Mouse (Mus musculus): Measurements from ENCODE around the gene Acvr1b. TPM values are rescaled to one million over a fixed set of nuclear protein-coding genes. Genes with fewer than 3 reads are reported as not detected.

Gene Acvr1b
- polyA plus RNA-seq, 1 experiment from 2014 or later, result 4.2 TPM

- DNase-seq (ENCODE audit: low spot score), result no peak
- WGBS, result 36% methylated on average over 5 of the region's 5 CpGs
- peaks cover 19% of the 10 kb centered on the region for H3K4me1 ChIP-seq (replicated peaks; ENCODE audit: control insufficient read depth, insufficient read depth, low read length)
- no peak for ATAC-seq (replicated peaks; ENCODE audit: low FRiP score)
- H3K4me2 ChIP-seq, result no peak overlapping the region
- no peak overlapping the region for H3K9ac ChIP-seq (ENCODE audit: low read depth, low read length)
- no peaks in the 10 kb centered on the region for H3K27me3 ChIP-seq (replicated peaks; ENCODE audit: control insufficient read depth, insufficient read depth, low read length)
- H3K4me3 ChIP-seq (ENCODE audit: low read depth, low read length), result no peak overlapping the region
- no peaks in the 10 kb centered on the region for H3K9me3 ChIP-seq (ENCODE audit: control insufficient read depth, low read length)
- H3K27ac ChIP-seq (ENCODE audit: low read depth, low read length), result peak overlapping the region; percentile 34; the same call in 1 of the 2 replicates
- no peaks in the 10 kb centered on the region for H3K36me3 ChIP-seq (ENCODE audit: control insufficient read depth, insufficient read depth, low read length)
Observed at GRCm38 (mm10) chr15:101248029-101248710, 74.3 kb downstream of the Acvr1b start.

DNA sequence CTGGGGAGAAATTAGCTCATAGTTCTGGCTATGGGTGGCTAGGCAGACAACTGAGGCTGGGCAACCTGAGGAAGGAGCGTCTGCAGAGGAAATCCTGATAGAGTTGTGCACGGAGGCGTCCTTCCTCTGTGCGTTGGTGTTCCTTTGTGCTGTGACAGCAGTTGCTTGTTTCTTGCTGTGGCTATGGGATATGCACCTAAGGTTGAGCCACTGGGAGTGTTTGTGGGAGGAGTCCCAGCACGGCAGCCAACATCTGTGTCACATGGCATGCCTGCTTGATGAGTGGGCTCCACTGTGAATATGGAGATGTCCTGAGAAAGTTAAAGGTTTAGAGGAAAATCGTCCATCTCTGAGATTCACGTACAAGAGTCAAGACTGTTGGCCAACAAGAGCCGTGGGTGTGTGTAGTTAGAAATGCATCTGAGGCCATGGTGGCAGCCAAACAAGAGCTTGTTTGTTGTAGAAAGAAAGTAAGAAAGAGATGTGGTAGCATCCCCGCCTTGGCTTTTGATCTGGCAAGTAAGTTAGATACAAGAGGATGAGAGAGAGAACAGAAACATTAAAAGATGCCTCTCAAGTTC lies 76.4 kb downstream of the Acvr1b start:
- Histone ChIP-seq H3K4me1 (replicated peaks; ENCODE audit: control insufficient read depth, insufficient read depth, low read length) (peaks cover 24% of the 10 kb centered on the region), H3K4me2 (no peak overlapping the region), H3K36me3 (ENCODE audit: control insufficient read depth, insufficient read depth, low read length) (no peaks in the 10 kb centered on the region), H3K27me3 (replicated peaks; ENCODE audit: control insufficient read depth, insufficient read depth, low read length) (peaks cover 10% of the 10 kb centered on the region), H3K9ac (ENCODE audit: low read depth, low read length) (no peak overlapping the region), H3K4me3 (ENCODE audit: low read depth, low read length) (no peak overlapping the region), H3K27ac (ENCODE audit: low read depth, low read length) (no peak overlapping the region), H3K9me3 (ENCODE audit: control insufficient read depth, low read length) (no peaks in the 10 kb centered on the region)
- 63% methylated on average over 9 of the region's 9 CpGs for WGBS
- ATAC-seq (replicated peaks; ENCODE audit: low FRiP score) (no peak), DNase-seq (ENCODE audit: low spot score) (no peak)

- Histone ChIP-seq H3K4me1 (replicated peaks; ENCODE audit: control insufficient read depth, insufficient read depth, low read length) (peaks cover 14% of the 10 kb centered on the region; the same call in 1 of the 2 replicates), H3K4me3 (ENCODE audit: low read depth, low read length) (no peak overlapping the region), H3K4me2 (no peak overlapping the region), H3K27ac (ENCODE audit: low read depth, low read length) (no peak overlapping the region), H3K9ac (ENCODE audit: low read depth, low read length) (no peak overlapping the region), H3K9me3 (ENCODE audit: control insufficient read depth, low read length) (no peaks in the 10 kb centered on the region), H3K36me3 (ENCODE audit: control insufficient read depth, insufficient read depth, low read length) (no peaks in the 10 kb centered on the region), H3K27me3 (replicated peaks; ENCODE audit: control insufficient read depth, insufficient read depth, low read length) (peaks cover 10% of the 10 kb centered on the region)
- no peak for DNase-seq (ENCODE audit: low spot score)
- WGBS, result 89% methylated on average over 5 of the region's 5 CpGs
- no peak for ATAC-seq (replicated peaks; ENCODE audit: low FRiP score)
Observed at GRCm38 (mm10) chr15:101251930-101252329, 78.1 kb downstream of the Acvr1b start.

GRCm38 (mm10) chr15:101252614-101253013 lies 78.7 kb downstream of the Acvr1b start:
- 70% methylated on average over 6 of the region's 6 CpGs for WGBS
- Histone ChIP-seq H3K9ac (ENCODE audit: low read depth, low read length) (no peak overlapping the region), H3K4me1 (replicated peaks; ENCODE audit: control insufficient read depth, insufficient read depth, low read length) (peaks cover 12% of the 10 kb centered on the region; the same call in 1 of the 2 replicates), H3K9me3 (ENCODE audit: control insufficient read depth, low read length) (no peaks in the 10 kb centered on the region), H3K4me3 (ENCODE audit: low read depth, low read length) (no peak overlapping the region), H3K27me3 (replicated peaks; ENCODE audit: control insufficient read depth, insufficient read depth, low read length) (peaks cover 10% of the 10 kb centered on the region), H3K27ac (ENCODE audit: low read depth, low read length) (no peak overlapping the region), H3K4me2 (no peak overlapping the region), H3K36me3 (ENCODE audit: control insufficient read depth, insufficient read depth, low read length) (no peaks in the 10 kb centered on the region)
- ATAC-seq (replicated peaks; ENCODE audit: low FRiP score), result no peak
- no peak for DNase-seq (ENCODE audit: low spot score)

GRCm38 (mm10) chr15:101253563-101253885 lies 79.7 kb downstream of the Acvr1b start:
- Histone ChIP-seq H3K27me3 (replicated peaks; ENCODE audit: control insufficient read depth, insufficient read depth, low read length) (peaks cover 10% of the 10 kb centered on the region), H3K9ac (ENCODE audit: low read depth, low read length) (peak overlapping the region; percentile 58; the same call in 1 of the 2 replicates), H3K9me3 (ENCODE audit: control insufficient read depth, low read length) (no peaks in the 10 kb centered on the region), H3K36me3 (ENCODE audit: control insufficient read depth, insufficient read depth, low read length) (no peaks in the 10 kb centered on the region), H3K4me3 (ENCODE audit: low read depth, low read length) (peak overlapping the region; percentile 63), H3K4me2 (peak overlapping the region; percentile 82), H3K27ac (ENCODE audit: low read depth, low read length) (no peak overlapping the region), H3K4me1 (replicated peaks; ENCODE audit: control insufficient read depth, insufficient read depth, low read length) (0 out of 2 replicates have a peak, but pooled peaks cover 4% of the 10 kb centered on the region)
- DNase-seq (ENCODE audit: low spot score) (no peak), ATAC-seq (replicated peaks; ENCODE audit: low FRiP score) (no peak)
- 39% methylated on average over 3 of the region's 3 CpGs for WGBS

DNA sequence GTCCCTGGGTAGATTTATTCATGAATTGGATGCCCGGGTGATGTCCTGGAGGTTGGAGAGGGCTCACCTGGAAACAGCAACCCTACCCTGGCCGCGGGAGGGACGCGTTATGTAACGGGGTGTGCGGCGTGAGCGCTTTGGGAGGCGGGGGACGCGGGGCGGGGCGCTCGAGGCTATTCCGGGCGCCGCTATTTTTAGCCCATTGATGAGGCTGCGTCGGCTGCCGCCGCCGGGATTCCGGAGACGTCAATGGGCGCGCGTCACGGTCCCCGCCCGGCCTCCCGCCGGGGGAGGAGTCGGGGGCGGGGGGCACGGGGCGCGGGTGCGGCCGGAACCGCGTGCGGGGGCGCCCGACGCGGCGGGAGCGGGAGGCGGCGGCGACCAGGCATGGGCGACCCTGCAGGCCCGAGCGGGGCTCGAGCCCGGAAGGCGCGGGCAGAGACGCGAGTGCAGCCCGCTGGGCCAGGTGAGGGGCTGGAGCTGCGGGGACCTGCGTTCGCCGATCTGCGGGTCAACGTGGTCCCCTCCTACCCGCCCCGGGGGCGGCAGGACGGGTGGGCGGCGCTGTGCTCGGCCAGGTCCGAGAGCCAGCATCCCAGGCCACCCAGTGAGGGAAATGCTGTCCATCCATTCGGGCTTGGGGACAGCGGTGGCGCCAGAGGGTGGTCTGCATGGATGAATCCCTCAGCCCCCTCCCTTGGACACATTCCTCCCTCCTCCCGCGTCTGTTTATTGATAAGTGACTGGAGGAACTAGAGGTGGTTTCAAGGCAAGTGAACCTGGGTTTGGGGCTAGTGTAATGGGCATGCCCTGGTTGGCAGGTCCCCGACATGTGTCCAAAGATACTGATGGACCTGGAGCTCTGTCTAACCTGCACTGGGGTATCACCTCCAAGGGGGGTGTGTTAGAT lies 80.3 kb downstream of the Acvr1b start, which contains the start of gene Nr4a1:
Nr4a1 (plus strand) TSS at position 384 of the 910 bp plus-strand sequence.
- H3K4me2 ChIP-seq, result peak within 1 kb of the TSS; percentile 82
- H3K9me3 ChIP-seq (ENCODE audit: control insufficient read depth, low read length), result no peaks in the 10 kb centered on the region
- no peak within 1 kb of the TSS; the same call in 1 of the 2 replicates for H3K27ac ChIP-seq (ENCODE audit: low read depth, low read length)
- DNase-seq (ENCODE audit: low spot score) (peak; percentile 56), ATAC-seq (replicated peaks; ENCODE audit: low FRiP score) (peak; percentile 56)
- H3K4me3 ChIP-seq (ENCODE audit: low read depth, low read length), result peak within 1 kb of the TSS; percentile 63
- H3K4me1 ChIP-seq (replicated peaks; ENCODE audit: control insufficient read depth, insufficient read depth, low read length), result 0 out of 2 replicates have a peak, but pooled peaks cover 4% of the 10 kb centered on the region
- H3K36me3 ChIP-seq (ENCODE audit: control insufficient read depth, insufficient read depth, low read length), result no peaks in the 10 kb centered on the region
- H3K9ac ChIP-seq (ENCODE audit: low read depth, low read length), result peak within 1 kb of the TSS; percentile 58
- peaks cover 10% of the 10 kb centered on the region for H3K27me3 ChIP-seq (replicated peaks; ENCODE audit: control insufficient read depth, insufficient read depth, low read length)
- WGBS, result 1% methylated on average over 67 of the region's 82 CpGs

DNA sequence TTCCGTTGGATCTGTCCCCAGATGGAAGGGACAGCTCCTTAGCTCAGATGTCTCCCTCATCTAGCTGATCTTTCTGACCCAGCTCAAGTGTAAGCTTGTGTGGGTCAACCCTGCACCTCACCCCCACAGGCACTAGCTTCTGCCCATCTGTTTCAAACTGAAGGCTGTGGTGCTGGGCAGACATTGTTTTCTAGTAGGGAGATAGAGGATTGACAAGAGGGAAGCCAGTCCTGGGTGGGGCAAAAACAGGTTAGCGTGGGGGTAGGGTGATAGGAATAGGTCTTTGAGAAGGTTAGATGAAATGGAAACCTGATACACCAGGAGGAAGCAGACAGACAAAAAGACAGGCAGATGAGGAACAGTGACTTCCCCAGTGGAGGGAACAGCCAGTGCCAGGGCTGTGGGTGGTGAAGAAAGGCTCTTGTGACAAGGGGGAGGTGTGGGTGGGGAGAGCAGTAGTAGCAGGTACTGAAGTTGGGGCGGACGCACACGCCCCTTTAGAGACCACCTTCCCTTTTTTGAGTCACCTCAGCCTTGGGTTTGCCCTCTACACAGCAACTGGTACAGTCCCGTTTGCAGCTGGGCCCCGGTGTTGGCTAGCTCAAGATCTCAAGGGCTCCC lies 82.1 kb downstream of the Acvr1b start:
- DNase-seq (ENCODE audit: low spot score), result no peak
- Histone ChIP-seq H3K9ac (ENCODE audit: low read depth, low read length) (no peak overlapping the region), H3K4me1 (replicated peaks; ENCODE audit: control insufficient read depth, insufficient read depth, low read length) (peaks cover 14% of the 10 kb centered on the region), H3K27me3 (replicated peaks; ENCODE audit: control insufficient read depth, insufficient read depth, low read length) (peaks cover 10% of the 10 kb centered on the region), H3K36me3 (ENCODE audit: control insufficient read depth, insufficient read depth, low read length) (no peaks in the 10 kb centered on the region), H3K27ac (ENCODE audit: low read depth, low read length) (no peak overlapping the region), H3K9me3 (ENCODE audit: control insufficient read depth, low read length) (no peaks in the 10 kb centered on the region), H3K4me3 (ENCODE audit: low read depth, low read length) (no peak overlapping the region), H3K4me2 (no peak overlapping the region)
- 81% methylated on average over 7 of the region's 7 CpGs for WGBS
- no peak for ATAC-seq (replicated peaks; ENCODE audit: low FRiP score)

- 69% methylated on average over 14 of the region's 14 CpGs for WGBS
- peaks cover 10% of the 10 kb centered on the region for H3K27me3 ChIP-seq (replicated peaks; ENCODE audit: control insufficient read depth, insufficient read depth, low read length)
- H3K9ac ChIP-seq (ENCODE audit: low read depth, low read length), result no peak overlapping the region
- ATAC-seq (replicated peaks; ENCODE audit: low FRiP score), result no peak
- H3K27ac ChIP-seq (ENCODE audit: low read depth, low read length), result no peak overlapping the region
- H3K9me3 ChIP-seq (ENCODE audit: control insufficient read depth, low read length), result no peaks in the 10 kb centered on the region
- H3K4me2 ChIP-seq, result no peak overlapping the region
- H3K4me1 ChIP-seq (replicated peaks; ENCODE audit: control insufficient read depth, insufficient read depth, low read length), result peaks cover 20% of the 10 kb centered on the region
- H3K36me3 ChIP-seq (ENCODE audit: control insufficient read depth, insufficient read depth, low read length), result no peaks in the 10 kb centered on the region
- no peak for DNase-seq (ENCODE audit: low spot score)
- H3K4me3 ChIP-seq (ENCODE audit: low read depth, low read length), result no peak overlapping the region
Observed at GRCm38 (mm10) chr15:101256463-101257206, 82.8 kb downstream of the Acvr1b start.

All from liver, embryonic 11.5 days (tissue).